Mouse (Mus musculus): ENCODE results near the gene Acad10.

Acad10 gene

GRCm38 (mm10) chr5:121597332-121597731 is 63.0 kb downstream of the Acad10 start:
- no peak for DNase-seq (ENCODE audit: low spot score in 2 of 2)

GRCm38 (mm10) chr5:121596226-121596625 is 64.1 kb downstream of the Acad10 start:
- no peak for DNase-seq (ENCODE audit: low spot score in 2 of 2)

DNA sequence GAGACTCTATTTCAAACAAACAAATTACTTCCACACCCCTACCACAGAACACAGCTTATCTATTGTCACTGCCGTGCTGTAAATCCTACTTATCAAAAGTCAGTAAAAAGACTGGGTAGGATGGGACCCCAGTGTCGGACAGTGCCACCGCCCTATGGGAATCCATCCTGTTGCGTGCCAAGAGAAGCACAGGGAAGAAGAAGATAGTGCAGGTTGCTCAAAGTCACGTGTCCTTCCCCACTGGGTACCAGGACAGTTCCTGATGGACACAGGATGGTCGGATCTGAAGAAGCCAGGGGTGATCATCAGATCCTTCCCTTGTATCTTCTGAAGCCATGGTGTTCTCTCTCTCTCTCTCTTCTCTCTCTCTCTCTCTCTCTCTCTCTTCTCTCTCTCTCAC is 64.6 kb downstream of the Acad10 start:
- no peak for DNase-seq (ENCODE audit: low spot score in 2 of 2)

DNA sequence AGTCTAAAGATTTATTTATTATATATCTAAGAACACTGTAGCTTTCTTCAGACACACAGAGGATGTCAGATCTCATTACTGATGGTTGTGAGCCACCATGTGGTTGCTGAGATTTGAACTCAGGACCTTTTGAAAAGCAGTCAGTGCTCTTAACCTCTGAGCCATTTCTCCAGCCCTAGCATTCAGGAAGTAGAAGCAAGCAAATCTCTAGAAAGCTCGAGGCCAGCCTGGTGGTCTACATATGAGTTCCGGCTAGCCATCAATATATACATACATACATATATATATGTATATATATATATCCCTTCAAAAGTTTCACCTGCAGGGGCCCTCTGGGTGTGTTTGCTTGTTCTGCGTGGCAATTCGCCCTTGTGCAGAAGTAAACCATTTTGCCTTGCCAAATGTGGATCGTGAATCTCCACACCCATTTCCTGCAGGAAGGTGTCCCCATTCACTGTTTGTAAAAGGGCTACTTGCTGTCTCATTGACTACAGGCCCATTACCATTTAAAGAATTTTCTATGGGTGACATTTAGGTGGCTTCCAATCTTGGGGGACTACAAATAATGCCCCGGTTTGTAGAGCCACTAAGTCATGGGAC is 65.5 kb downstream of the Acad10 start:
- DNase-seq (ENCODE audit: low spot score in 2 of 2), result no peak

GRCm38 (mm10) chr5:121593451-121594401 is 66.6 kb downstream of the Acad10 start, which contains the start of gene Aldh2:
Aldh2 (minus strand) TSS chr5:121593824.
- peak; percentile 32 to 71 for DNase-seq (ENCODE audit: low spot score in 2 of 2)

DNA sequence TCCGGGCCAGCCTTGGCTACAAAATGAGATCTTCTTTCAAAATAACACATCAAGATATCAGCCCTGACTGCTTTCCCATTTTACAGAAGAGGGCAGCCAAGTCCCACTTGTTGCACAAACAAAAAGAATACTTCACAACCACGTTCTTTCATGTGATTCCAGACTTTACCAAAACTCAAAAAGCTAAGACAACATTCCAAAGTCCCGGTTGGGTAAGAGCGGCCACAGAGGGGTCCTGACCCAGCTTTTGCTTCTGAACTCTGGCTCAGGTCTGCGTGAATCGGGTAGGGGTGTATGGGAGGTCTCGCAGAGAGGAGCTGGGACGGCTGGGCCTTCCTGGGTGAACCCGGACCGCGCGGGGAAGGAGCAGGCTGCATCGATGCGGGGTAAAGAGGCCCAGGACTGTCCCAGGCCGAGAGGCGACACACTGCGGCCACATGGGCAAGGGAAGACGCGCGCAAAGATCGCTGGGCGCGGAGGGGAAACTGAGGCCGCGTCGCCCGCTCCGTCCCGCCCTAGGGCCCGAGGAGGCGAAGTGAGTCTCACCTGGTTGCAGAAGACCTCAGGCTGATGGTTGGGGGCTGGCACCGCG is 67.4 kb downstream of the Acad10 start:
- DNase-seq (ENCODE audit: low spot score in 2 of 2), result no peak

DNA sequence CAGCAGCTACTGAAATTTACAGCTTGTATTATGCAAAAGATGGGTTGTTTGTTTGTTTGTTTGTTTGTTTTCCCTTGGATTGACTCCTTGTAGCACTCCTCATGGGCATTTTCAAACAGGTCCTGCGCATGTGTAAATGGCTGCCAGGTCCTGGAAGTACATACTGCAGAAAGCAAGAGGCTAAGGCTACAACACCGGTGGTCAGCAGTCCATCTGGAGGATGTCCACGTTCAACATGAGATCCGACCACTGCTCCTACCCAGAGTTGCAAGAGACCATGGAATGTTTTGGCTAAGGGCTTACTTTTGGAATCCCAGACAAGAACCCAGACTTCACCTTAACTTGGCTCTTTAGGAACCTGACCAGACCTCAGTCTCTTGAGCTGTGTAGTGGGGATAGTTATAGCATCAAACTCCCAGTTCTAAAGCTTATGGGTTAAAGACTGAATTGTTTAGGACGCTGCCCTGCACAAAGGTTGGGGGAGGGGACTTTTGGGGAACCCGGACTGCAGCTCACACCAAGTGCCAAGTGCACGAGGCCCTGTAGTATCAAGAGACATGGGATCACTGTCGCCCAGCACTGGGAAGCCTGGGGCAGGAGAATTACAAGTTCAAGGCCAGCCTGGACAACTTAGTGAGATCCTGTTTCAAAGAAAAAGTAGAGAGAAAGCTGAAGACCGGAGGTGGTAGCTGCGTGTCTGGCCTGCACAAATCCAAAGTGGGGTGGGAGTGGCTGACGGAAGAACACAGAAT is 68.1 kb downstream of the Acad10 start:
- DNase-seq (ENCODE audit: low spot score in 2 of 2), result no peak

DNA sequence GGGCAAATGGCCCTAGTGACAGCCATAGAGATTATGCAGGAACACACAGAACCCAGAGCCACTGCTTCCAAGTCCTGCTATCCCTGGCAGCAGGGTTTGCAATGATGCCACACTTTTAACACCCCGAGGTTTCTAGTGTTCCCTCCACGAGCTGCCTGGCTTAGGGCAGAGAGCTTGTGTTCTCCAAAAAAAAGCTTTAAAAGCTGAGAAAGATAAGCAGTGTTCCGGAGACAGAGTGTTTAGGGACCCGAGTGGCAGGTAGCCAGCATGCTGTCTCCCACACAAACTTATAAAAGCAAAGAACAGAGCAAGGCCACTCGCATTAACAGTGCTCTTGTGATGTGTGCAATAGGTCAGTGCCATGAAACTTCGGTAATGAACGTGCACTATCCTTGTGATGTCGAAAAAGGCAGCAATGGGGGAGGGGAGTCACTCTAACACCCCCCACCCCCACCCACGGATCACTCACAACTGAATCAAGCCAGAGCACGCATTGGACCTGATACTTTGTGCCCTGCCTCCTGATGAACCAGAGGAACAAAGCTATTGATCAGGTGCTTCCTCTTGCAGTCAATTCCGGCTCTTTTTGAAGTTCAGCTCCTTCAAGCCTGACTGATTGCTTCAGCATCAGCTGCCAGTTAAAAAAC is 68.8 kb downstream of the Acad10 start:
- no peak for DNase-seq (ENCODE audit: low spot score in 2 of 2)

DNA sequence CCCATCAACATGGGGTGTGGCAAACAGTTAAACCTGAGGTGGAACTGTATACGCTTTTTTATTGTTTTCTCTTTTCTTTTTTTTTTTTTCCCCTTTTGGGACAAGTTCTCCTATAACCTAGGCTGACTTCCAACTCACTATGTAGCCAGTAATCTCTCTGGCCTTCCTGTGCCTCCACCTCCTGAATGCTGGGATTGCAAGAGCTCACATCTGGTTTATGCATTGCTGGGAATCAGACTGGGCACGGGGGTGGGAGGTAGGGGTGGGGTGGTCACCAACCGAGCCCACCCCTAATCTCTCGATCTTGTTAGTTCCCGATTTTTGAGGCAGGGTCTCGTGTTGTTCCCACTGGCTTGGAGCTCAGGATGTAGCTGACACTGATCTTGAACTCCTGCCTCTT is 70.4 kb downstream of the Acad10 start:
- no peak for DNase-seq (ENCODE audit: low spot score in 2 of 2)

DNA sequence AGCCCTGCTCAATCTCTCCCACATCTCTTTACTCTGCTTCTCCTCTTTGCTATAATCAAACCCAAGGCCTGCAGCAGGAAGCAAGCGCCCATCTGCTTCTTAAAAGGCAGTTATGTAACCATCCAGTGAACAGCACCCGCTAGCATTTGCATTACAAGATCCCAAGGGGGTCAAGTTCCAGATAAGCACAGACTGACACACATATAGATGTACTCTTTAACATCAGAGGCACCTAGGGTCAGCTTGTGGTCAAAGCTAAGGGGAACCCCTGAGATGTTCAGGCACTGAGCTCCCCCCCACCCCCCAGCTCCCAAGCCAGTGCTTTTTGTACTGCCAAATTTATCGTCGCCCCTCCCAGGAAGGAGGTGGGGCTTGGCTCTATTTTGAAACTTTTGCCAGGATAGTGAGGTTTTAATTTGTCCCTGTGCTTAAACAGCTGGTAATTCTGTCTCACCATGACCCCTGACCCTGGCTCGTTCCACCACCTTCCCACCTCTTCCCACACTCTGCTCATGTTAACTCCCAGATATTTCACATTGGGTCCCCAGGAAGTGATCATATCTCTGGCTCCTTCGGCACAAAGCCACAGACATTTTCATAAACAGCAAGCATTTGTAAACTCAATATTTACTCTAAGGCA is 73.8 kb downstream of the Acad10 start:
- peak; percentile 55 to 81 for DNase-seq (ENCODE audit: low spot score in 2 of 2)

DNA sequence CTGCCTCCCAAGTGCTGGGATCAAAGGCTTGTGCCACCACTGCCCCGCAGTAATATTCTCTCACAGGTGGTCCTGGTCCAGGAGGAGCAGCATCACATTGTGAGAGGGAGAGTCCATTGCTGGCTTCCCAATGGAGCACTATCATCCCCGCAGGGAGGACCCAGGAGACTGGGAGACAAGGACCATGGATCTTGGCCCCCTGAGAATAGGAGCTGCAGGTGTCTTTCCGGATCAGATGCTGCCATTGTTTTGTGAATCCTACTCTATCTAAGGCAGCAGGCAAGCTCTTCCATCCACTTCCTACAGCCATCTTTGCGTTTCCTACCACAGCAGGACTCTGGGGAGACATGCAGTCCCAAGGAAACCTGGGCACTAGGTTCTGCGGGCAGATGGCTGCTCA is 74.6 kb downstream of the Acad10 start:
- no peak for DNase-seq (ENCODE audit: low spot score in 2 of 2)

- DNase-seq (ENCODE audit: low spot score in 2 of 2), result no peak
These were observed 75.3 kb downstream of the Acad10 start for GRCm38 (mm10) chr5:121585005-121585404.

DNA sequence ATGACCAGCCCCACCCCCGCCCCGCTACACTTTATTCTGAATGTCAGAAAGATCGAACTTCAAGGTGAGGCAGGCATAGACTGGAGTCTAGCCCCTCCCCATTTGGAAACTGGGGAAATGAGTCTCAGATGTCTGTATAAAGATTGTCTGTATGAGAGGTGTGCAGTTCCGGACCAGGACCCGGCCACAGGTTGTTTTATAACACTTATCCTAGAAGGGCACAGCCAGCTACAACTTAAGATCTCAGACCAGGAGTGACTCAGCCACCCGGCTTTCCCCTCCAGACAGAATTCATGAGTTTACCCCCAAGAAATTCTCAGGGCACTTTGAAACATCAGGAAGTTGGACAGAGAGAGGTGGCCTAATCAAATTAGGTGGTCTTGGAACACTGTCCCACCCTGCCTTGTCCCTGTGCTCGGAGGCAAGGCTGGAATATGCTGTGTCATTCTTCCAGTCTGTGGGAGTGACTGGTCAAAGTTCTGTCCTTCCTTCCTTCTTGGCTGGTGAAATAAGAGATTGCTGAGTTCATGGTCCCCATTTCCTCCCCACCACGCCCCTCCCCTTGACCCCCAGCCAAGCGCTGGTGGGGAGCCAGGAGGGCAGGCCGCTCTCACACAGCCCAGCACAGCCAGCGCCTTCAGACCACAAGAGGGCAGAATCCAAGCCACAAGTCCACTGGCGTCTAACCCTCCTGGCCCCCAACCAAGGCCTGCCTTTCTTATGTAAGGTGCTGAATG is 76.4 kb downstream of the Acad10 start:
- DNase-seq (ENCODE audit: low spot score in 2 of 2), result peak; percentile 38 to 72

DNA sequence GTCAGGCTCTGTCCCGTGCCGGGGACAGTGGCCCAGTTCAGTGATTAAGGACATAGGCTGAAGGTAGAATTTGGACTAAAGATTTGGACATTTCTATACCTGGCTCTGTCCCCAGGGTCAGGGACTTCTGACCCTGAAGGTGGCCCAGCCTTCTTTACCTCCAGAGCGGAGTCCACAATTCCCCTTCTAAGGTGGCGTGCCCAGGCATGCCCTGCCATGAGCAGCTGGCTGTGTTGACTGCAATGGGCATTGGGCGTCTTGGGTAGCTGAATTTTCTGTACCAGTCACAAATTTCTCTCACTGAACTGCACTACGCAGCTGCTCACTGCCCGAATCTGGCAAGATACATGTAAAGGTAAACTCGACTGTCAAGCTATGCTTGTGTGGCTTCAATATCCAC is 78.4 kb downstream of the Acad10 start:
- no peak for DNase-seq (ENCODE audit: low spot score in 2 of 2)

DNA sequence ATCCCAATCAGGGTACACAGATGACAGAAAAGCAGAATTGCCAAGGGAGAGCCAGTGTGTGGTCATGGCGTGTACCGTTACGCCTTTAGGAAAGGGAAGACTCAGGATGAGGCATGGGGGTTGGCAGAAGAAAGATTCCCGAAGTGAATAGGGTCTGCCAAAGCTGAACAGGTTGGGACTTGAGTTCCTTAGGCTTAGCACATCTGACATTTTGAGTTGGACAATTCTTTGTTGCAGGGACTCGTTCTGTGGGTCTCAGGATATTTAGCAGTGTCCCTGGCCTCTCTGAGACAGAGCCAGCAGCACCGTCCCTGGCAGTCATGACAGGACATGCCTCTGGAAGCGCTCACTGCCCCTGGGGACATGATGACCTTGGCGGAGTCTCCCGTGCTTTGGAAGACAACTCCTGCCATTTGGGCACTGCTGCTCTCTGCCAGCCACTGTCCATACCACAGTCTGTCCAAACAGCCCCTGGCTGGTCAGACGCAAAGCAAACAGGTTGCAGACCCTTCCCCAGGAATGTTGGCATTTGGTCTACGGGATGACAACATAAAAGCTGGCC is 83.3 kb downstream of the Acad10 start:
- DNase-seq (ENCODE audit: low spot score in 2 of 2), result no peak

GRCm38 (mm10) chr5:121575867-121576266 is 84.4 kb downstream of the Acad10 start:
- DNase-seq (ENCODE audit: low spot score in 2 of 2), result no peak

- DNase-seq (ENCODE audit: low spot score in 2 of 2), result no peak
These were observed 86.2 kb downstream of the Acad10 start for GRCm38 (mm10) chr5:121574145-121574544.
